Mouse (Mus musculus): ENCODE results near the gene Cfap74. TPM values are rescaled to one million over a fixed set of nuclear protein-coding genes. Genes with fewer than 3 reads are reported as not detected.
"Not testable (repeated sequence)": the region's sequence is repeated elsewhere in the genome, so short reads cannot be mapped to it uniquely, and the experiment has no call there.

Gene Cfap74
- total and polyA plus RNA-seq, 3 experiments, result 0.39 to 1.0 TPM; not detected in 1

GRCm38 (mm10) chr4:155472716-155473290 lies 63.8 kb downstream of the Cfap74 start:
- TF ChIP-seq BHLHE40 (IDR thresholded peaks at IDR 0.05; ENCODE audit: borderline replicate concordance, low read depth, low read length) (no peak), GATA1 (IDR thresholded peaks at IDR 0.05; ENCODE audit: low read depth, low read length) (no peak)
- H3K4me3 ChIP-seq (ENCODE audit: control insufficient read depth in 1 of 2, insufficient read depth in 1 of 2, low read depth in 2 of 2, low read length in 2 of 2), result no peak overlapping the region
- no peak overlapping the region for H3K27ac ChIP-seq (ENCODE audit: control insufficient read depth, low read depth, low read length)
- no peaks in the 10 kb centered on the region; a peak in 1 of 4 replicates for H3K27me3 ChIP-seq (ENCODE audit: control insufficient read depth in 1 of 2, insufficient read depth in 2 of 2, low read length in 2 of 2)
- H3K4me1 ChIP-seq (ENCODE audit: control insufficient read depth in 1 of 2, insufficient read depth in 2 of 2, low read length in 2 of 2), result 0 out of 4 replicates have a peak, but pooled peaks cover 0 to 3% of the 10 kb centered on the region in 2 experiments
- H3K79me2 ChIP-seq (ENCODE audit: control insufficient read depth, insufficient read depth, low read length, poor library complexity), result no peaks in the 10 kb centered on the region
- no peak overlapping the region for H3K9ac ChIP-seq (ENCODE audit: control insufficient read depth, low read depth, low read length, poor library complexity, severe bottlenecking)
- no peaks in the 10 kb centered on the region for H3K9me3 ChIP-seq (replicated peaks; ENCODE audit: insufficient read depth, low read length)
- H3K36me3 ChIP-seq (ENCODE audit: control insufficient read depth in 1 of 2, insufficient read depth in 2 of 2, low read length in 2 of 2), result no peaks in the 10 kb centered on the region
- no peak for DNase-seq (ENCODE audit: low read depth, low spot score)

GRCm38 (mm10) chr4:155473319-155473718 lies 64.3 kb downstream of the Cfap74 start:
- H3K9me3 ChIP-seq (replicated peaks; ENCODE audit: insufficient read depth, low read length), result no peaks in the 10 kb centered on the region
- TF ChIP-seq POLR2A (IDR thresholded peaks at IDR 0.05; ENCODE audit: control insufficient read depth in 1 of 2, insufficient read depth in 1 of 2, low read depth in 1 of 2, low read length in 2 of 2, poor library complexity in 1 of 2), result no peak
- TF ChIP-seq MAZ (IDR thresholded peaks at IDR 0.05; ENCODE audit: low read depth, low read length), result no peak
- TF ChIP-seq USF2 (IDR thresholded peaks at IDR 0.05; ENCODE audit: borderline replicate concordance in 1 of 2, insufficient read depth in 1 of 2, low read depth in 1 of 2, low read length in 2 of 2), result no peak
- TF ChIP-seq ELF1 (IDR thresholded peaks at IDR 0.05; ENCODE audit: low read depth, low read length), result no peak
- TF ChIP-seq GATA1 (IDR thresholded peaks at IDR 0.05; ENCODE audit: low read depth, low read length), result no peak
- TF ChIP-seq MXI1 (IDR thresholded peaks at IDR 0.05; ENCODE audit: low read depth, low read length), result no peak
- no peak for TF ChIP-seq NRF1 (IDR thresholded peaks at IDR 0.05; ENCODE audit: insufficient read depth, low read depth, low read length, poor library complexity, severe bottlenecking)
- TF ChIP-seq UBTF (IDR thresholded peaks at IDR 0.05; ENCODE audit: borderline replicate concordance, insufficient read depth, low read depth, low read length), result no peak
- no peak for TF ChIP-seq MAX (IDR thresholded peaks at IDR 0.05; ENCODE audit: low read length)
- TF ChIP-seq USF1 (IDR thresholded peaks at IDR 0.05; ENCODE audit: low read depth, low read length), result no peak
- no peak for TF ChIP-seq ZC3H11A (IDR thresholded peaks at IDR 0.05; ENCODE audit: low read depth, low read length)
- no peak for TF ChIP-seq RCOR1 (IDR thresholded peaks at IDR 0.05; ENCODE audit: low read depth, low read length)
- H3K4me3 ChIP-seq (ENCODE audit: control insufficient read depth in 1 of 2, insufficient read depth in 1 of 2, low read depth in 2 of 2, low read length in 2 of 2), result no peak overlapping the region
- 0 out of 4 replicates have a peak, but pooled peaks cover 0 to 3% of the 10 kb centered on the region in 2 experiments for H3K4me1 ChIP-seq (ENCODE audit: control insufficient read depth in 1 of 2, insufficient read depth in 2 of 2, low read length in 2 of 2)
- no peaks in the 10 kb centered on the region; a peak in 1 of 4 replicates for H3K27me3 ChIP-seq (ENCODE audit: control insufficient read depth in 1 of 2, insufficient read depth in 2 of 2, low read length in 2 of 2)
- H3K36me3 ChIP-seq (ENCODE audit: control insufficient read depth in 1 of 2, insufficient read depth in 2 of 2, low read length in 2 of 2), result no peaks in the 10 kb centered on the region
- no peaks in the 10 kb centered on the region for H3K79me2 ChIP-seq (ENCODE audit: control insufficient read depth, insufficient read depth, low read length, poor library complexity)
- no peak for DNase-seq (ENCODE audit: low read depth, low spot score)
- H3K9ac ChIP-seq (ENCODE audit: control insufficient read depth, low read depth, low read length, poor library complexity, severe bottlenecking), result no peak overlapping the region
- no peak overlapping the region for H3K27ac ChIP-seq (ENCODE audit: control insufficient read depth, low read depth, low read length)

- H3K36me3 ChIP-seq (ENCODE audit: control insufficient read depth in 1 of 2, insufficient read depth in 2 of 2, low read length in 2 of 2); H3K9ac ChIP-seq (ENCODE audit: control insufficient read depth, low read depth, low read length, poor library complexity, severe bottlenecking); DNase-seq (ENCODE audit: low read depth, low spot score); H3K4me3 ChIP-seq (ENCODE audit: control insufficient read depth in 1 of 2, insufficient read depth in 1 of 2, low read depth in 2 of 2, low read length in 2 of 2); H3K27ac ChIP-seq (ENCODE audit: control insufficient read depth, low read depth, low read length); H3K9me3 ChIP-seq (replicated peaks; ENCODE audit: insufficient read depth, low read length); H3K4me1 ChIP-seq (ENCODE audit: control insufficient read depth in 1 of 2, insufficient read depth in 2 of 2, low read length in 2 of 2); H3K79me2 ChIP-seq (ENCODE audit: control insufficient read depth, insufficient read depth, low read length, poor library complexity); H3K27me3 ChIP-seq (ENCODE audit: control insufficient read depth in 1 of 2, insufficient read depth in 2 of 2, low read length in 2 of 2): not testable (repeated sequence)
Observed at GRCm38 (mm10) chr4:155473796-155474195, 64.8 kb downstream of the Cfap74 start.
